Mouse (Mus musculus) neural tube, embryonic 14.5 days (tissue): Measurements from ENCODE around the gene Olfr160. TPM values are rescaled to one million over a fixed set of nuclear protein-coding genes. Genes with fewer than 3 reads are reported as not detected.

Source experiments
- ATAC-seq: fragments of 200-750 bp; cut with Nextera tagmentation; 2 replicates; pipeline ENCODE4 v1.8.0; 2017; ENCODE audit warnings: low read depth, mild to moderate bottlenecking, moderate TSS enrichment, moderate library complexity
- H3K27ac ChIP-seq: fragments of 300-500 bp; sonication (generic); 2 replicates; pipeline ENCODE4 v1.5.1; 2014; ENCODE audit warnings: low read depth, mild to moderate bottlenecking, control low read depth, low read length, moderate library complexity, mixed read lengths
- H3K27me3 ChIP-seq: fragments of 300-500 bp; sonication (generic); 2 replicates; pipeline ENCODE4 v1.6.1; 2014; ENCODE audit warnings: low read length; ENCODE audit not compliant: control insufficient read depth, insufficient read depth
- H3K36me3 ChIP-seq: fragments of 300-500 bp; sonication (generic); 2 replicates; pipeline ENCODE4 v1.6.1; 2014; ENCODE audit warnings: low read length, mixed read lengths; ENCODE audit not compliant: control insufficient read depth, insufficient read depth
- H3K4me1 ChIP-seq: fragments of 300-500 bp; sonication (generic); 2 replicates; pipeline ENCODE4 v1.6.1; 2014; ENCODE audit warnings: low read length; ENCODE audit not compliant: control insufficient read depth, insufficient read depth
- H3K4me2 ChIP-seq: fragments of 300-500 bp; sonication (generic); 2 replicates; pipeline ENCODE4 v1.6.1; 2014; ENCODE audit warnings: mild to moderate bottlenecking, low read depth, low read length, control low read depth
- H3K4me3 ChIP-seq: fragments of 300-500 bp; sonication (generic); 2 replicates; pipeline ENCODE4 v1.5.1; 2014; ENCODE audit warnings: low read depth, low read length, control low read depth, mixed read lengths
- H3K9ac ChIP-seq: fragments of 300-500 bp; sonication (generic); replicated peaks from 2 replicates; pipeline ENCODE4 v1.6.1; 2014; ENCODE audit warnings: low read depth, mild to moderate bottlenecking, control low read depth, low read length, mixed read lengths
- H3K9me3 ChIP-seq: fragments of 300-500 bp; sonication (generic); 2 replicates; pipeline ENCODE4 v1.6.1; 2016; ENCODE audit warnings: low read length; ENCODE audit not compliant: control insufficient read depth
- WGBS: fragments of 180-500 bp; shearing (Covaris S2); extraction: QIAGEN DNeasy Blood & Tissue Kit; methylation state at CpG from one replicate; pipeline ENCODE4 v1.1.7; 2014; 5-methylcytosine and 5-hydroxymethylcytosine counted together
- polyA plus RNA-seq: library from polyadenylated mRNA; unstranded; fragments of >200 nt; fragmentation: Nextera tagmentation; extraction: Ambion mirVana; gene quantifications from 2 replicates; pipeline ENCODE4 v1.2.1, GENCODE M21; 2014

The Olfr160 gene
- polyA plus RNA-seq, 1 experiment from 2014 or later, result not detected

DNA sequence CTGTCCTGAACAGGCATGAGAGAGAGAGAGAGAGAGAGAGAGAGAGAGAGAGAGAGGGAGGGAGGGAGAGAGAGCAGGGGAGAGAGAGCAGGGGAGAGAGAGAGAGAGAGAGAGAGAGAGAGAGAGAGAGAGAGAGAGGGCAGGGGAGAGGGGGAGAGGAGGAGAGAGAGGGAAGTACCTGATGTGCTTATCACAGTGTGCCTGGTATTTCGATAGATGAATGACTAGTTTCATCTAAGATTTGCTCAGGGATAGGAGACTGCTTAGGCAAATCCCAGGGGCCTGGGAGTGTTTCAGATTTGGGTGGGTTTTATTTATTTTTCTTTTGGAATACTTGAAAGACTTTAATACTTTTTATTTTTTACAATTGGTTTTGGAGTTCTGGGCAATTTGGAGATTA lies 52.8 kb downstream of the Olfr160 start:
- no peak overlapping the region for H3K9ac ChIP-seq
- no peaks in the 10 kb centered on the region for H3K4me1 ChIP-seq
- H3K27ac ChIP-seq, result no peak overlapping the region
- H3K9me3 ChIP-seq, result no peaks in the 10 kb centered on the region
- no peak overlapping the region for H3K4me2 ChIP-seq
- no peak for ATAC-seq
- H3K27me3 ChIP-seq, result no peaks in the 10 kb centered on the region
- 97% methylated on average over 1 of the region's 1 CpGs for WGBS
- no peaks in the 10 kb centered on the region for H3K36me3 ChIP-seq
- H3K4me3 ChIP-seq, result no peak overlapping the region

DNA sequence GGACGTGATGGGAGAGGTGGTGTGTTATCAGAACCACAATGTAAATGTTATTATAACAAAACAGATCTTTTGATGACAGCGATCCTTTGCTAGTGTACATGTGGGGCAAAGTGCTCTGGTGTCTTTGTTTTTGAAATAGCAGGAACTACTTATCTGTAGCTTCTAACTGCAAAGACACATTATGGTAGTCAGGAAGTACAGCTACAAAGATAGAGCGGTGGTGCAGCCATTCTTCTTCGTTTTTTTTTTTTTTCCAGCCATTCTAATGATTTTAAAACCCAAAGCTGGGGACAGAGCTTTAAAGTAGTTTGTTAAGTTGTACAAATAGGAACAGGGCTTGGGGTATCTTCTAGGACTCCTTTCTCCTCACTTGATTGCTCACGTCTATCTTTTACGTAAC lies 56.6 kb downstream of the Olfr160 start:
- ATAC-seq, result no peak
- WGBS, result 81% methylated on average over 6 of the region's 6 CpGs
- no peak overlapping the region for H3K27ac ChIP-seq
- no peaks in the 10 kb centered on the region; the same call in 1 of the 2 replicates for H3K36me3 ChIP-seq
- H3K9ac ChIP-seq, result no peak overlapping the region
- H3K4me1 ChIP-seq, result no peaks in the 10 kb centered on the region; the same call in 1 of the 2 replicates
- no peak overlapping the region for H3K4me3 ChIP-seq
- H3K4me2 ChIP-seq, result no peak overlapping the region
- H3K9me3 ChIP-seq, result no peaks in the 10 kb centered on the region
- H3K27me3 ChIP-seq, result no peaks in the 10 kb centered on the region

Other genes starting within 250 kb of the Olfr160 start
- 36.2 and 39.5 TPM in 2 replicates for gene Msantd2, start 226.9 kb downstream of the Olfr160 start, polyA plus RNA-seq
- 24.0 and 42.5 TPM in 2 replicates for gene Esam, start 188.2 kb downstream of the Olfr160 start, polyA plus RNA-seq
- 0.76 and 1.1 TPM in 2 replicates for gene Vsig2, start 177.0 kb downstream of the Olfr160 start, polyA plus RNA-seq
- 3.5 and 6.9 TPM in 2 replicates for gene Nrgn, start 163.3 kb downstream of the Olfr160 start, polyA plus RNA-seq
- 12.1 and 12.4 TPM in 2 replicates for gene Siae, start 160.6 kb downstream of the Olfr160 start, polyA plus RNA-seq
- gene Spa17, start 102.5 kb downstream of the Olfr160 start, polyA plus RNA-seq, result 10.5 and 11.2 TPM in 2 replicates
- 81.4 and 94.0 TPM in 2 replicates for gene Tbrg1, start 58.9 kb downstream of the Olfr160 start, polyA plus RNA-seq
- not detected in 2 replicates for gene Panx3, start 47.0 kb downstream of the Olfr160 start, polyA plus RNA-seq
- not detected in 2 replicates for gene Olfr874, start 28.9 kb upstream of the Olfr160 start, polyA plus RNA-seq
- not detected in 2 replicates for gene Olfr875, start 55.6 kb upstream of the Olfr160 start, polyA plus RNA-seq
- gene Olfr876, start 86.8 kb upstream of the Olfr160 start, polyA plus RNA-seq, result not detected in 2 replicates
- gene Olfr877, start 138.0 kb upstream of the Olfr160 start, polyA plus RNA-seq, result not detected in 2 replicates
- gene Olfr145, start 180.5 kb upstream of the Olfr160 start, polyA plus RNA-seq, result not detected in 2 replicates
- not detected in 2 replicates for gene Olfr878, start 201.6 kb upstream of the Olfr160 start, polyA plus RNA-seq